Mouse (Mus musculus) MEL (cell line): Measurements from ENCODE around the gene Ppard. TPM values are rescaled to one million over a fixed set of nuclear protein-coding genes. Genes with fewer than 3 reads are reported as not detected.

Source experiments
- DNase-seq: peaks from one replicate; pipeline ENCODE4 v3.0.0; 2011; ENCODE audit warnings: low read depth, low spot score
- H3K27ac ChIP-seq: 2 replicates; pipeline ENCODE4 v1.5.1; 2012; ENCODE audit warnings: low read depth, mild to moderate bottlenecking, control low read depth, low read length, moderate library complexity; ENCODE audit not compliant: control insufficient read depth
- H3K27me3 ChIP-seq, 2 experiments: fragments of 150-350 bp in 1 of 2; sonication (generic) in 1 of 2; 2 replicates each; pipeline ENCODE4 v1.6.1; 2012; ENCODE audit warnings: low read length in 2 of 2, mild to moderate bottlenecking in 2 of 2, improper control_type of control experiment in 1 of 2, moderate library complexity in 1 of 2; ENCODE audit not compliant: insufficient read depth in 2 of 2, control insufficient read depth in 1 of 2
- H3K36me3 ChIP-seq, 2 experiments: 2 replicates each; pipeline ENCODE4 v1.6.1; 2012 to 2014; ENCODE audit warnings: low read length in 2 of 2, improper control_type of control experiment in 1 of 2, inconsistent platforms in 1 of 2, mild to moderate bottlenecking in 1 of 2; ENCODE audit not compliant: insufficient read depth in 2 of 2, control insufficient read depth in 1 of 2
- H3K4me1 ChIP-seq, 2 experiments: fragments of 150-350 bp in 1 of 2; sonication (generic) in 1 of 2; 2 replicates each; pipeline ENCODE4 v1.6.1; 2012; ENCODE audit warnings: low read length in 2 of 2, improper control_type of control experiment in 1 of 2, mild to moderate bottlenecking in 1 of 2; ENCODE audit not compliant: insufficient read depth in 2 of 2, control insufficient read depth in 1 of 2
- H3K4me3 ChIP-seq, 2 experiments: fragments of 150-350 bp in 1 of 2; sonication (generic) in 1 of 2; 2 replicates each; pipeline ENCODE4 v1.5.1; 2012; ENCODE audit warnings: low read depth in 2 of 2, low read length in 2 of 2, mild to moderate bottlenecking in 2 of 2, moderate library complexity in 2 of 2, control low read depth in 1 of 2, improper control_type of control experiment in 1 of 2; ENCODE audit not compliant: control insufficient read depth in 1 of 2, insufficient read depth in 1 of 2
- H3K79me2 ChIP-seq: 2 replicates; pipeline ENCODE4 v1.6.1; 2012; ENCODE audit warnings: mild to moderate bottlenecking, low read length, moderate library complexity; ENCODE audit not compliant: control insufficient read depth, poor library complexity, insufficient read depth
- H3K9ac ChIP-seq: 2 replicates; pipeline ENCODE4 v1.6.1; 2012; ENCODE audit warnings: low read depth, mild to moderate bottlenecking, control low read depth, low read length, moderate library complexity; ENCODE audit not compliant: control insufficient read depth, poor library complexity, severe bottlenecking
- H3K9me3 ChIP-seq: fragments of 150-350 bp; sonication (generic); replicated peaks from 2 replicates; pipeline ENCODE4 v1.6.1; 2012; ENCODE audit warnings: mild to moderate bottlenecking, low read length, improper control_type of control experiment, moderate library complexity; ENCODE audit not compliant: insufficient read depth
- BHLHE40 ChIP-seq: IDR thresholded peaks from 2 replicates; pipeline ENCODE4 v1.6.1; 2012; ENCODE audit warnings: low read depth, mild to moderate bottlenecking, inconsistent platforms, low read length, improper control_type of control experiment, borderline replicate concordance
- CTCF ChIP-seq, 3 experiments: IDR thresholded peaks in 2 of 3; conservative IDR thresholded peaks in 1 of 3; 2 replicates each; pipeline ENCODE4 v1.5.1; 2011 to 2012; ENCODE audit warnings: low read length in 3 of 3, low read depth in 2 of 3, mild to moderate bottlenecking in 2 of 3, improper control_type of control experiment in 1 of 3, inconsistent platforms in 1 of 3, mixed read lengths in 1 of 3, moderate library complexity in 1 of 3; ENCODE audit not compliant: control insufficient read depth in 1 of 3, insufficient read depth in 1 of 3, poor library complexity in 1 of 3, severe bottlenecking in 1 of 3
- E2F4 ChIP-seq: IDR thresholded peaks from 2 replicates; pipeline ENCODE4 v1.6.1; 2011; ENCODE audit warnings: low read depth, low read length, improper control_type of control experiment, borderline replicate concordance
- ELF1 ChIP-seq: IDR thresholded peaks from 2 replicates; pipeline ENCODE4 v1.6.1; 2014; ENCODE audit warnings: low read depth, mild to moderate bottlenecking, inconsistent platforms, low read length, improper control_type of control experiment, moderate library complexity
- ETS1 ChIP-seq: IDR thresholded peaks from 2 replicates; pipeline ENCODE4 v1.6.1; 2012; ENCODE audit warnings: low read depth, mild to moderate bottlenecking, inconsistent platforms, low read length, improper control_type of control experiment, moderate library complexity
- GATA1 ChIP-seq: IDR thresholded peaks from 2 replicates; pipeline ENCODE4 v1.6.1; 2011; ENCODE audit warnings: low read depth, low read length, improper control_type of control experiment
- JUND ChIP-seq: IDR thresholded peaks from 2 replicates; pipeline ENCODE4 v1.6.1; 2011; ENCODE audit warnings: low read depth, mild to moderate bottlenecking, improper control_type of control experiment, low read length
- KAT2A ChIP-seq: conservative IDR thresholded peaks from 2 replicates; pipeline ENCODE4 v1.6.1; 2012; ENCODE audit warnings: low read depth, low read length, improper control_type of control experiment, inconsistent platforms
- MAFK ChIP-seq: IDR thresholded peaks from 2 replicates; pipeline ENCODE4 v1.6.1; 2011; ENCODE audit warnings: low read depth, mild to moderate bottlenecking, low read length, improper control_type of control experiment, borderline replicate concordance
- MAZ ChIP-seq: IDR thresholded peaks from 2 replicates; pipeline ENCODE4 v1.6.1; 2012; ENCODE audit warnings: low read depth, mild to moderate bottlenecking, inconsistent platforms, low read length, improper control_type of control experiment
- MXI1 ChIP-seq: IDR thresholded peaks from 2 replicates; pipeline ENCODE4 v1.6.1; 2011; ENCODE audit warnings: mild to moderate bottlenecking, low read depth, low read length, improper control_type of control experiment
- MYC ChIP-seq: IDR thresholded peaks from 2 replicates; pipeline ENCODE4 v1.6.1; 2011; ENCODE audit warnings: low read depth, mild to moderate bottlenecking, low read length, improper control_type of control experiment, moderate library complexity
- NELFE ChIP-seq: IDR thresholded peaks from 2 replicates; pipeline ENCODE4 v1.6.1; 2011; ENCODE audit warnings: low read depth, low read length, improper control_type of control experiment
- NRF1 ChIP-seq: IDR thresholded peaks from 2 replicates; pipeline ENCODE4 v1.6.1; 2014; ENCODE audit warnings: low read depth, mild to moderate bottlenecking, inconsistent platforms, low read length, improper control_type of control experiment, moderate library complexity; ENCODE audit not compliant: poor library complexity, insufficient read depth, severe bottlenecking
- POLR2A ChIP-seq, 2 experiments: IDR thresholded peaks; 2 replicates each; pipeline ENCODE4 v1.6.1; 2011 to 2012; ENCODE audit warnings: low read length in 2 of 2, mild to moderate bottlenecking in 2 of 2, control low read depth in 1 of 2, improper control_type of control experiment in 1 of 2, low read depth in 1 of 2, moderate library complexity in 1 of 2; ENCODE audit not compliant: control insufficient read depth in 1 of 2, insufficient read depth in 1 of 2, poor library complexity in 1 of 2
- POLR2AphosphoS2 ChIP-seq: IDR thresholded peaks from 2 replicates; pipeline ENCODE4 v1.6.1; 2011; ENCODE audit warnings: low read length, improper control_type of control experiment
- POLR2AphosphoS5 ChIP-seq: IDR thresholded peaks from 2 replicates; pipeline ENCODE4 v1.6.1; 2012; ENCODE audit warnings: low read depth, borderline replicate concordance, mild to moderate bottlenecking, inconsistent platforms, low read length, moderate library complexity, mixed read lengths
- RAD21 ChIP-seq: IDR thresholded peaks from 2 replicates; pipeline ENCODE4 v1.6.1; 2011; ENCODE audit warnings: mild to moderate bottlenecking, low read depth, low read length, improper control_type of control experiment
- SMC3 ChIP-seq: IDR thresholded peaks from 2 replicates; pipeline ENCODE4 v1.6.1; 2011; ENCODE audit warnings: low read depth, low read length, improper control_type of control experiment
- ZC3H11A ChIP-seq: IDR thresholded peaks from 2 replicates; pipeline ENCODE4 v1.6.1; 2012; ENCODE audit warnings: low read depth, mild to moderate bottlenecking, inconsistent platforms, low read length, improper control_type of control experiment
- ZKSCAN1 ChIP-seq: IDR thresholded peaks from 2 replicates; pipeline ENCODE4 v1.6.1; 2012; ENCODE audit warnings: low read depth, mild to moderate bottlenecking, inconsistent platforms, low read length, improper control_type of control experiment, moderate library complexity
- ZNF384 ChIP-seq: IDR thresholded peaks from 2 replicates; pipeline ENCODE4 v1.6.1; 2012; ENCODE audit warnings: low read depth, mild to moderate bottlenecking, inconsistent platforms, low read length, improper control_type of control experiment
- polyA plus RNA-seq, 2 experiments: library from polyadenylated mRNA; stranded (reverse) in 1 of 2; unstranded in 1 of 2; fragments of >175 nt in 1 of 2; fragments of >200 nt in 1 of 2; gene quantifications; 2 replicates each; pipeline versions ENCODE4 v1.2.1 to v1.2.4; 2012; ENCODE audit warnings: low replicate concordance in 2 of 2, low read depth in 1 of 2; ENCODE audit not compliant: insufficient read length in 2 of 2, insufficient read depth in 1 of 2, missing spikeins in 1 of 2
- total RNA-seq: library from RNA; depleted of rRNA; stranded (reverse); fragments of 300-350 nt; gene quantifications from 2 replicates; pipeline ENCODE4 v1.2.3, GENCODE M21; 2012

The Ppard gene
- total and polyA plus RNA-seq, 3 experiments, result 3.5 to 12.7 TPM; not detected in 1

- Histone ChIP-seq H3K36me3 (peaks cover 4 to 5% of the 10 kb centered on the region in 2 experiments; a peak in 3 of 4 replicates), H3K27ac (no peak overlapping the region), H3K79me2 (peaks cover 24% of the 10 kb centered on the region), H3K4me3 (no peak overlapping the region), H3K27me3 (no peaks in the 10 kb centered on the region), H3K9me3 (no peaks in the 10 kb centered on the region), H3K9ac (no peak overlapping the region), H3K4me1 (peaks cover 0 to 8% of the 10 kb centered on the region in 2 experiments; a peak in 1 of 4 replicates)
- TF ChIP-seq POLR2AphosphoS5 (0 out of 2 replicates have a peak, but pooled peaks have one; percentile 61), ZC3H11A (no peak), E2F4 (no peak), KAT2A (no peak), ZNF384 (no peak), NELFE (0 out of 2 replicates have a peak, but pooled peaks have one; percentile 3), NRF1 (no peak), MXI1 (no peak), BHLHE40 (no peak), RAD21 (no peak), MAZ (no peak), CTCF (IDR thresholded peaks at IDR 0.05 in 2 of 3, conservative IDR thresholded peaks at IDR 0.05 in 1 of 3; ENCODE audit: control insufficient read depth in 1 of 3, insufficient read depth in 1 of 3, low read depth in 2 of 3, low read length in 3 of 3, poor library complexity in 1 of 3, severe bottlenecking in 1 of 3) (no peak), POLR2A (IDR thresholded peaks at IDR 0.05; ENCODE audit: control insufficient read depth in 1 of 2, insufficient read depth in 1 of 2, low read depth in 1 of 2, low read length in 2 of 2, poor library complexity in 1 of 2) (peak; percentile 11 to 14; a peak in 1 of 4 replicates), ETS1 (no peak), POLR2AphosphoS2 (no peak; the same call in 1 of the 2 replicates), MAFK (no peak), GATA1 (no peak), JUND (no peak), MYC (no peak), SMC3 (no peak; the same call in 1 of the 2 replicates), ELF1 (no peak), ZKSCAN1 (no peak)
- DNase-seq, result peak; percentile 72
These were observed 99.8 kb downstream of the Ppard start for GRCm38 (mm10) chr17:28332113-28332914.
